Mouse (Mus musculus): ENCODE results near the gene Wdr6. TPM values are rescaled to one million over a fixed set of nuclear protein-coding genes. Genes with fewer than 3 reads are reported as not detected.

Wdr6 gene
- polyA plus RNA-seq, 1 experiment from 2014 or later = 254 TPM

DNA sequence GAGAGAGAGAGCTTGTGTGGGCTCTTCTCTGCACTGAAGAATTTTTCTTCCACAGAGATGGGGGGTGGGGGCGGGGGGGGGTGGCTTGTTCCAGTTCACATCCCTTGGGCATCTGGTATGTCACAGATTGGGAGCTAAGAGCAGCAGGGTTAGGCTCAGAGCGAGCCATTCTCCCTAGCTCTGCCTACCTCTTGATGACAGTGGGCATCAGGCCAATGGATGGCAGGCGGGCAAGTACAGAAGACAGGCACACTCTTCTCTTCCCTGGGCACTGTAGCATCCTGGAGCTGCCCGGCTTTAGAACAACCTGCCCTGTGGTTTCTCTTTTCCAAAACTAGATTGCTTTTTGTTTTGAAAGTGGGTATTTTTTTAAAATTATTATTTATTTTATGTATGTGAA lies 12.9 kb upstream of the Wdr6 start:
- Histone ChIP-seq H3K27ac (no peak overlapping the region), H3K4me3 (replicated peaks) (no peak overlapping the region), H3K4me1 (peaks cover 41% of the 10 kb centered on the region), H3K9me3 (no peaks in the 10 kb centered on the region), H3K36me3 (replicated peaks) (no peaks in the 10 kb centered on the region; the same call in 1 of the 2 replicates), H3K9ac (no peak overlapping the region), H3K27me3 (no peaks in the 10 kb centered on the region), H3K4me2 (no peak overlapping the region)
- no peak for ATAC-seq (ENCODE audit: low FRiP score)
- 87% methylated on average over 4 of the region's 4 CpGs for WGBS

DNA sequence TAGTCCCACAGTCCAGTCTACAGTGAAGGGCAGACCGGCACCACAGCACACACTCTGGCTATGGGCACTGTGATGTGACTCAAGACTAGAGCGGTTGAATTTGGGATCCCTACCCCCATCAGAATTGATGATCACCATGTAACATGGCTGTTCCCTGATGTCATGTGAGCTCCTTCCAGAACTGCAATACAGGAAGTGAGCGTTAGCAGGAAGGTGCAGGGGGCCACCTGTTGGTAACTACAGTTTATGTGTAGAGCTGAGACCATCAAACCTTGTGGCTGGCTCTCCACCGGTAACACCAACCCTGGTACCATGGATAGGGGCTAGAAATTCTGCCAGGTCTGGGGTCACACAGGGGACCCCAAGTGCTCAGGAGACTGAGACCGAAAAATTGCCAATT lies 10.7 kb upstream of the Wdr6 start:
- H3K36me3 ChIP-seq (replicated peaks) = no peaks in the 10 kb centered on the region; the same call in 1 of the 2 replicates
- 78% methylated on average over 5 of the region's 5 CpGs for WGBS
- peaks cover 40% of the 10 kb centered on the region for H3K4me1 ChIP-seq
- peak overlapping the region; percentile 99 for H3K27ac ChIP-seq
- no peak overlapping the region for H3K4me3 ChIP-seq (replicated peaks)
- ATAC-seq (ENCODE audit: low FRiP score) = no peak
- no peaks in the 10 kb centered on the region for H3K27me3 ChIP-seq
- H3K9me3 ChIP-seq = no peaks in the 10 kb centered on the region
- H3K4me2 ChIP-seq = no peak overlapping the region
- H3K9ac ChIP-seq = no peak overlapping the region

DNA sequence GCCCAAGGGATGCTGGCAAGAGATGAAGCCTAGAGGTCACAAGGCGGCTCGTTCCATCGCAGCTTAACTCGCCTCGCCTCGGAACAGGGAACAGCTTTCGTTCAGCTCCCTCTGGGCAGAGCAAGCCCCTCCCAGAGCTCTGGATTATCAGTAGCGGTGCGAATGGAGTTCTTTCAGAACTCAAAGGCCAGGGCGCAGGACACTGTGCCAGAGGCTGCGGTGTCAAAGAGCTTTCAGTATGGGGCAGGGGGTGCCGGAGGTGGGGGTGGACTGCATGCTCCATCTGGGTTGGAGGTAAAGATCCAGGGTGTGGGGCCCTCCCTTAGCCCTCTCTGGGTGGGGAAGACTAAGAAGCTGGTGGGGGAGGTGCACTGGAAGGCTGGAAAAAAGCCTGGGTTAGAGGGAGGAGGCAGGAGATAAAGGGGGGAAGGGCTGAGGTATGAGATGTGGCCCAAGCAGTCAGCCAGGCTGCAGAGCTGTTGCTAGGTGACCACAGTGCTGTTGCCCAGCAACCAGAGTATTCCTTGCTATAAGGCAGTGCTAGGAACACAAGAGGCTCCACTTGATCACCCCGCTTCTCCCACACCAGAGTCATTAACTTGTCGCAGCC lies 9.1 kb upstream of the Wdr6 start:
- Histone ChIP-seq H3K27me3 (no peaks in the 10 kb centered on the region), H3K4me3 (replicated peaks) (peak overlapping the region; percentile 22), H3K27ac (peak overlapping the region; percentile 99), H3K4me2 (peak overlapping the region; percentile 59), H3K4me1 (peaks cover 40% of the 10 kb centered on the region), H3K9me3 (no peaks in the 10 kb centered on the region), H3K9ac (peak overlapping the region; percentile 59), H3K36me3 (replicated peaks) (no peaks in the 10 kb centered on the region; the same call in none of the 2 replicates)
- WGBS = under 1% methylated on average over 14 of the region's 14 CpGs
- peak; percentile 98 for ATAC-seq (ENCODE audit: low FRiP score)

DNA sequence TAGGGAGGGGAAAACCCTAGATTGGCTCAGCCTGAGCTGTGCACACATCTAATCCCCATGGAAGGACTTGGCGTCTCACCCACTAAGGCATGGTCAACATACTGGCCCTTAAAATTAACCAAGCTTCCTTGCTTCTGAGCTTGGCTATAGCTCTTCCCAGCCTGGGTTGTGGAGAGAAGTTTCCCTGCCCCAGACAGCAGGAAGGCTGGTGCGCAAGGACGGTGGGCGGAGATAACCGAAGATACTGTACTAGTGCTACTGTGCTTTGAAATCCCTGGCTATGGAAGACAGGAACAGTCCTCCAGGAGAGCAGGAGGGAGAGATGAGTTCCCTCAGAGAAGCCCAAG lies 778 bp upstream of the Wdr6 start:
- 79% methylated on average over 5 of the region's 5 CpGs for WGBS
- Histone ChIP-seq H3K4me3 (replicated peaks) (peak overlapping the region; percentile 78), H3K27me3 (no peaks in the 10 kb centered on the region), H3K9ac (peak overlapping the region; percentile 97), H3K4me2 (peak overlapping the region; percentile 90), H3K36me3 (replicated peaks) (peaks cover 36% of the 10 kb centered on the region), H3K9me3 (no peaks in the 10 kb centered on the region), H3K27ac (peak overlapping the region; percentile 97), H3K4me1 (peaks cover 51% of the 10 kb centered on the region)
- no peak; the same call in 1 of the 2 replicates for ATAC-seq (ENCODE audit: low FRiP score)

DNA sequence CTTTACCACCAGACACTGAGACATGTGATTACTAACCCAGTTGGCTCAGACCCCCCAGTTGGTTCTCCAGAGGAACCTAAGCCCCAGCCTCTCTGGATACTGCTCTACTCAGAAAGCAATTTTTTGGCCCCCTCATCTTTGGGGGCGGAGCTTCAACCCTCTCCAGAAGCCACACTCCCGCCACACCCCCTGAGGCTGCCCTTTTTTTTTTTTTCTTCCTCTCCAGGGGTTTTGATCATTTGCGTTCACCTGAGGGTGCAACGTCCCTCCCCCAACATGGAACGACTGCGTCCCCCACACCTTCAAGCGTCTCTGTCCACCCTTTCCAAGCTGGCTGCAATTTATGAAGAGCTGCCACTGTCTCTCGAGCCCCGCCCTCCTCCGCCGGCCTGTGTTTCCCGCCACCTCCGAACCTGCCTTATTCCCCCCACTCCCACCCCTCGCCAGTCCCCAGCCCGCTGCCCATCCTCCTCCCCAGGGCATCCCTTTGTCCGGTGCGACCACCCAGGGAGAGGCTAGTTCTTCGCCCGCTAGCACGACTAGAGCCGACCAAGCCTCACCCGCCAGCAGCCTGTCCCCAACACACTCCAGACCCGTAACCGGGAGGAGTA lies 500 bp downstream of the Wdr6 start:
- H3K9ac ChIP-seq = peak overlapping the region; percentile 97
- no peaks in the 10 kb centered on the region for H3K9me3 ChIP-seq
- peak overlapping the region; percentile 90 for H3K4me2 ChIP-seq
- under 1% methylated on average over 22 of the region's 24 CpGs for WGBS
- peak overlapping the region; percentile 78 for H3K4me3 ChIP-seq (replicated peaks)
- H3K4me1 ChIP-seq = peaks cover 63% of the 10 kb centered on the region
- peak; percentile 52 for ATAC-seq (ENCODE audit: low FRiP score)
- H3K27me3 ChIP-seq = no peaks in the 10 kb centered on the region
- H3K27ac ChIP-seq = peak overlapping the region; percentile 97
- peaks cover 48% of the 10 kb centered on the region for H3K36me3 ChIP-seq (replicated peaks)

DNA sequence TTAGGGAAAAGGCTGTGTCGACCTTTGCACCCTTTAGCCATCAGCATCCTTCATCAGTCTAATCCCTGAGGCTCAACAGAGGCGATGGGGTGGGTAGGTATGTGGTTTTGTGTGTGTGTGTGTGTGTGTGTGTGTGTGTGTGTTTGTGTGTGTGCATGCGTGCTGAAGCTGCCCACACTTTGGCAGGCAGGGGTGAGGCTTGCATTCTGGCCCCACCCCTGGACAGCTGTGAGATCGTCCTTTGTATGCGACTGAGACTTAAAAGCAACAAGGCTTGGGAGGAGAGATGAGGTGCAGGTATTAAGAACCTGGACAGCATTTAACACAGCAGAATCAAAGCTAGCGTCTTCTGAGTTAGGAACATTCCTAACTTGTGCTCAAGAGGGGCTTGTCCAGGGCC lies 1.5 kb downstream of the Wdr6 start:
- Histone ChIP-seq H3K4me3 (replicated peaks) (peak overlapping the region; percentile 78), H3K4me2 (peak overlapping the region; percentile 90), H3K4me1 (peaks cover 63% of the 10 kb centered on the region), H3K27ac (peak overlapping the region; percentile 97; the same call in 1 of the 2 replicates), H3K36me3 (replicated peaks) (peaks cover 57% of the 10 kb centered on the region), H3K9ac (peak overlapping the region; percentile 97), H3K9me3 (no peaks in the 10 kb centered on the region), H3K27me3 (no peaks in the 10 kb centered on the region)
- whole genome bisulfite sequencing = 40% methylated on average over 6 of the region's 6 CpGs
- no peak for ATAC-seq (ENCODE audit: low FRiP score)

DNA sequence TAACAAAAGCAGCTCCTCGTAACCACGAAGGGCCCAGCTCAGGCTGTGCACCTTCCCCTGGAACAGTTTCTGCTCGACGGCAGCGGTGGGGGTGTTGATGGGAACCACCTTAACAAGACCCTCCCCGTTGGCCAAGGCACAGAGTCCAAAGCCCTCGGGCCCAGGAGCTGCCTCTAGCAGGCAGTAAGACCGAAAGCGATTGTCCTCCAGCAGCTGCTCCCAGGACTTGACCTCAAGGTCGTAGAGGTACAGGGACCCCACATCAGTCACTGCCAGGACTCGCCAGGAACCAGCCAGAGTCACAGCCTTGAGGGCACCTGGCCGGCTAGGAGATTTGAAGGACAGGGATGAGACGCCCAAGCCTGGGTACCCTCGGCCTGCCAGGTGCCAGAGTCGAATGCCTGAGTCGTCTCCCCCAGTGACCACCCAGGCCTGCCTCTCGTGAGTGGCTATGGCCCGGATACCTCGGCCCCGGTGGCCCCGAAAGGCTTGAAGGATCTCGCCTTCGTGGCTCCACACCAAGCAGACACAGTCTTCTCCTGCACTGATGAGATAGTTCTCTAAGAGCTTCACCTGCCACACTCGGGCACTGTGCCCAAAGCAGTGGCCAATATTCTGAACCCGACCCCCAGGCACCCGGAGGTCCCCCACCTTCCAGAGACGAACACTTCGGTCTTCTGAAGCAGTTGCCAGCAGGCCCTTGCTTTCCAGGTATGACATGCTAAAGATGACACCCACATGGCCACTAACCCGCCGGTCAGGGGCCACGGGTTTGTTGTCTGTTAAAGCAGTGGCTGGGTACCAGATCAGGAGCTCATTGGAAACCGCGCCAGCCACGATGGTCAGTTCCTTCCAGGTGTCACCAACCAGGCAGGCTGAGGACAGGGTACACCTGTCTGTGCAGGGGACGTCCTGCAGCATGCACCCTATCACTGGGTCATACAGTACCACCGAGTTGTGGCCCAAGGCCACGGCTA lies 2.9 kb downstream of the Wdr6 start:
- Histone ChIP-seq H3K4me3 (replicated peaks) (no peak overlapping the region; the same call in 1 of the 2 replicates), H3K9me3 (no peaks in the 10 kb centered on the region), H3K27ac (no peak overlapping the region), H3K27me3 (no peaks in the 10 kb centered on the region), H3K4me1 (peaks cover 69% of the 10 kb centered on the region), H3K9ac (peak overlapping the region; percentile 8; the same call in 1 of the 2 replicates), H3K36me3 (replicated peaks) (peaks cover 65% of the 10 kb centered on the region), H3K4me2 (peak overlapping the region; percentile 90; the same call in 1 of the 2 replicates)
- no peak for ATAC-seq (ENCODE audit: low FRiP score)
- 91% methylated on average over 37 of the region's 37 CpGs for WGBS

DNA sequence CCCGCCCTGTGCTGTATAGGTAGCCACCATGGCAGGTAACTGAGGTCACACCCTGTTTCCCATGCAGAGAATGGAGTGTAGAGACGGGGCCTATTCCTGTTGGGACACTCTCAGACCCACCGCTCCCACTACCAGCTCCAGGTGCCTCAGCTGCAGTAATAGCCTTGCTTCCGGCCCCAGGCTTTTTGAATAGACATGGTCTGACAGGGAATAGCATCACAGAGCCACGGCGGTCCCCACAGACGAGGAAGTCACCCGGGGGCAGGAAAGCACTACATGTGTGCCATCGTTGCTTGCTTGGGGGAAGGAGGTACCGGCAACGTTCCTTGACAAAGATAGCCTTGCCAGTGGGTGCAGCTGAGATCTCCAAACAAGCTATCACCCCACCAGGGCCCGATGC lies 3.6 kb downstream of the Wdr6 start:
- Histone ChIP-seq H3K4me1 (peaks cover 73% of the 10 kb centered on the region), H3K27ac (peak overlapping the region; percentile 21; the same call in 1 of the 2 replicates), H3K4me2 (peak overlapping the region; percentile 15; the same call in 1 of the 2 replicates), H3K4me3 (replicated peaks) (no peak overlapping the region; the same call in 1 of the 2 replicates), H3K27me3 (no peaks in the 10 kb centered on the region), H3K36me3 (replicated peaks) (peaks cover 66% of the 10 kb centered on the region), H3K9me3 (no peaks in the 10 kb centered on the region), H3K9ac (no peak overlapping the region)
- no peak for ATAC-seq (ENCODE audit: low FRiP score)
- WGBS = 86% methylated on average over 12 of the region's 12 CpGs

DNA sequence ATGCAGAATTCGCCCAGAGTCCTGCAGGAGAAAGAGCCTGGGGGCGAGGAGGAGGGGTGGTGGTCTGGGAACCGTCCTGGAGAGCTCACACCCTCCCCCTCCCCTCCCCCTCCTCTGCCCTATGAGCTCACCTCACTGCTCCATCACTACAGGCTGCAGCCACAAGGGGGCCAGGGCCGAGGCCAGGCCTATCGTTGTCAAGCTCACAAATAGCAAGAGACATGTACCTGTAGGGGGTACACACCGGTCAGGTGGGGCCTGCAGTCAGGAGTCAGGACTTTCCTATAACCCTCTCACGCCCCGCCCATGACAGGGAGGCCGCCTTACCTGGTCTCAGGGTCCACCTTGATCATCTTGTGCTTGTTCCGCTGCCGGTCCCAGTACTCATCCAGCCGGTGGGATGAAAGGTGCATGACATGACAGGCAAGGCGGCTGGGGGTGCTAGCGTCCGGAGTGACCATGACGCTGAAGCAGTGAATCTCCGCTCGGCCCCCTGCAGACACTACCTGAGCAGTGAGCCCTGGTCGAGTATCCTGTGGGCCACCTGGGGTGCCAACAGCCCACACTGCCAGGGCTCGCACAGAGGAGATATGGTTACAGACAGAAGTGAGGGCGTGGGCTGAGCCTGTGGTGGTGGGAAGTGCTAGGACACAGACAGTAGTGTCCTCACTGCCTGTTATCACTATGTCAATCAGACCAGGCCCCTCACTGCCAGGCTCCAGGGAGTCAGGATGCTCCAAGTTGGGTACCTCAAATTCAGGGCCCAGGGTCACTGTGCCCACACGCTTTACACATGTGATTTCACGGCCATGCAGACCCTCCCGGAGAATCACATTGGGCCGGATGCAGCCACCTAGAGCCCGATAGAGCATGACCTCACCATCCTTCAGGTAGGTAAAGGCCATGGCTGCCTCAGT lies 4.5 kb downstream of the Wdr6 start:
- H3K27ac ChIP-seq = peak overlapping the region; percentile 36; the same call in 1 of the 2 replicates
- H3K9me3 ChIP-seq = no peaks in the 10 kb centered on the region
- H3K4me2 ChIP-seq = peak overlapping the region; percentile 15; the same call in 1 of the 2 replicates
- no peaks in the 10 kb centered on the region for H3K27me3 ChIP-seq
- H3K9ac ChIP-seq = 0 out of 2 replicates have a peak overlapping the region, but pooled peaks have one; percentile 17
- no peak overlapping the region for H3K4me3 ChIP-seq (replicated peaks)
- H3K36me3 ChIP-seq (replicated peaks) = peaks cover 66% of the 10 kb centered on the region
- ATAC-seq (ENCODE audit: low FRiP score) = no peak
- H3K4me1 ChIP-seq = peaks cover 71% of the 10 kb centered on the region
- WGBS = 47% methylated on average over 26 of the region's 26 CpGs

DNA sequence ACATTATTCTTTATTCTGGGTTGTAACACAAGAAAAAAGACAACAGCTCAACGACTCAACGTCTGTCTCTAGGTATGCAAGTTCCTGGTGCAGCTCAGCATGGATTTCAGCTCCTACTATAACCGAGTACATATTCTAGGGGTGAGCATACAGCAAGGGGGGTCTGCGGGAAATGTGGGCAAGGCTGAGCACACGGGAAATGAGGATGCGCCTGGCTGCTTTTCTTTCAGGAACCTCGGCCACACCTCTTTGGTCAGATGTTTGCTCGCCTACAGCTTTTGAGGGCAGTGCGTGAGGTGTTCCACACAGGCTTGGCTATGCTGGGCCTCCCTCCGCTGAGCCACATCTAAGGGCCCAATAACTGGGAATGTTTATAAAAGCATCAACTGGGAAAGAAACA lies 6.2 kb downstream of the Wdr6 start:
- H3K4me1 ChIP-seq = peaks cover 77% of the 10 kb centered on the region
- ATAC-seq (ENCODE audit: low FRiP score) = no peak
- H3K27ac ChIP-seq = 0 out of 2 replicates have a peak overlapping the region, but pooled peaks have one; percentile 2
- H3K9me3 ChIP-seq = no peaks in the 10 kb centered on the region
- no peaks in the 10 kb centered on the region for H3K27me3 ChIP-seq
- H3K4me2 ChIP-seq = no peak overlapping the region
- H3K36me3 ChIP-seq (replicated peaks) = peaks cover 66% of the 10 kb centered on the region
- 88% methylated on average over 10 of the region's 10 CpGs for WGBS
- H3K4me3 ChIP-seq (replicated peaks) = no peak overlapping the region
- H3K9ac ChIP-seq = no peak overlapping the region

DNA sequence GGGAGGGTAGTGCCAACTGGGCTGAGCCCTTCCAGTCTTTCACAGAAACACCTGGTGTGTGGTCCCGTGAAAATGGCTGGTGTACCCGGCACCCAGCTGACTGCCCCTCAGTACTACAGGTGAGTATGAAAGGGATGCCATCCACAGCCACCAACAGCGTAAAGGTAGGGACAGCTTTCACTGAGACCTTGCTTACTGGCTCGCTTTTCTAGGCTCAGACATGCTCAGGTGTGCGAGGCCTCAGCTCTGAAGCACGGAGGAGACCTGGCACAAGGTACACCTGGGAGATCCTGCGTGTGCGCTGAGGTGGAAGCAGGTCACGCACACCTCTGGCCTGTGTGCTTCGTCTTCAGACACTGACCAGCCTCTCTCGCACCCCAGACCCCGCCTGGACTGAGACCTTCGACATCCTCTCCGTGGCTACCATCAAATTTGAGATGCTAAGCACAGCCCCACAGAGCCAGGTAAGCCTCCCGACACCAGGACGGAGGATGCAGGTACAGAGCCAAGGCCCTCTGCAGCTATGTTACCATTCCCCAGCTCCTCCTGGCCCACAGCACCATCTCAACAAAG lies 7.1 kb downstream of the Wdr6 start:
- Histone ChIP-seq H3K4me2 (no peak overlapping the region; the same call in 1 of the 2 replicates), H3K36me3 (replicated peaks) (peaks cover 60% of the 10 kb centered on the region), H3K4me1 (peaks cover 69% of the 10 kb centered on the region), H3K9ac (no peak overlapping the region), H3K27me3 (no peaks in the 10 kb centered on the region), H3K9me3 (no peaks in the 10 kb centered on the region), H3K27ac (no peak overlapping the region), H3K4me3 (replicated peaks) (no peak overlapping the region)
- ATAC-seq (ENCODE audit: low FRiP score) = no peak
- WGBS = 93% methylated on average over 16 of the region's 16 CpGs
